Mouse (Mus musculus): ENCODE data around the gene Chordc1.

GRCm38 (mm10) chr9:18319990-18320389 is 28.1 kb downstream of the Chordc1 start:
- TF ChIP-seq CTCF (IDR thresholded peaks at IDR 0.05; ENCODE audit: control insufficient read depth, insufficient read depth, low read length): no peak
- TF ChIP-seq POLR2A (IDR thresholded peaks at IDR 0.05; ENCODE audit: borderline replicate concordance, control insufficient read depth, low read depth, low read length): no peak

Measured in bone marrow, adult 2 months (tissue).